ENCODE assay signal across 8 mouse cellular contexts in the genomic region with DNA sequence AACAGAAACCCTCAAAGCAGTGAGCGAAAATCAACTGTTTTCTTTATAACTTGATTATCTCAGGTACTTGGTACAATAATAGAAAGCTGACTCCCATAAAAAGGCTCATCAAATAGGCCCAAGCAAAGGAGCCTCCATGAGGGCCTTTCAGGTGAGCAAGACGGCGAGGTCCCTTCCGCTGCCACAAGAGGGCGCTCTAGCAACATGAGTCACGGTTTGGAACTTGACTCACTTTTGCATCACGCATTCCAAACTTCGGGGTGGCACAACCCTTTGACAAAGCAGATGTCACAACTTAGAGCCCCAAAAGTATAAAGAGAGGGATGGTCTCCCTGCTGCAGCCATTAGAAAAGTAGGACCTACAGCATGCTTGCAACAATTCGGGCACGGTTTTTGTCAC. TPM values are rescaled to one million over a fixed set of nuclear protein-coding genes. Genes with fewer than 3 reads are reported as not detected.
DNase-seq lines count a peak whose midpoint lies in the region; ATAC-seq and TF ChIP-seq lines count a peak whose summit lies in the region.

No protein-coding gene starts in this region.

- 15% methylated on average over 10 of the region's 10 CpGs for WGBS in cerebellum, adult 2 months
- WGBS in liver, embryonic 11.5 days: 18% methylated on average over 10 of the region's 10 CpGs

- no peak overlapping the region for H3K27ac ChIP-seq in cerebellum, adult 2 months (ENCODE audit: insufficient read depth, low read length)
- H3K27ac ChIP-seq in gastrocnemius, adult 2 months: no peak overlapping the region
- H3K27ac ChIP-seq in liver, embryonic 11.5 days (ENCODE audit: low read depth, low read length): no peak overlapping the region

- no peaks in the 10 kb centered on the region for H3K36me3 ChIP-seq in liver, embryonic 11.5 days (ENCODE audit: control insufficient read depth, insufficient read depth, low read length)

- DNase-seq in 416B (ENCODE audit: low read depth): peak; percentile 83
- DNase-seq in MEL-GATA-1-ER (ENCODE audit: extremely low read depth, low read depth): peak; percentile 73
- peak; percentile 84 to 92 for DNase-seq in cerebellum, adult 2 months
- DNase-seq in gastrocnemius, adult 2 months: peak; percentile 81
- peak; percentile 92 for DNase-seq in kidney, postnatal 10 days
- peak; percentile 79 for DNase-seq in liver, embryonic 11.5 days (ENCODE audit: low spot score)
- peak; percentile 88 for DNase-seq in retina, embryonic 14.5 days (ENCODE audit: low spot score)
- peak; percentile 56 to 81 for DNase-seq in urinary bladder, adult 18-20 months (ENCODE audit: low spot score in 2 of 2)

- intact Hi-C loops in gastrocnemius, adult 2 months (cut with DNase I): loop anchor here (10.0 kb wide), 1 partner anchor 94 kb away; no protein-coding TSS in a partner anchor

- no peak for TF ChIP-seq POLR2A in cerebellum, adult 2 months (IDR thresholded peaks at IDR 0.05; ENCODE audit: borderline replicate concordance, insufficient read depth, low read length)

- ATAC-seq in liver, embryonic 11.5 days (replicated peaks; ENCODE audit: low FRiP score): 0 out of 2 replicates have a peak, but pooled peaks have one; percentile 34

- no peaks in the 10 kb centered on the region for H3K4me1 ChIP-seq in cerebellum, adult 2 months (ENCODE audit: control insufficient read depth, insufficient read depth, low read length)
- no peaks in the 10 kb centered on the region for H3K4me1 ChIP-seq in liver, embryonic 11.5 days (replicated peaks; ENCODE audit: control insufficient read depth, insufficient read depth, low read length)

- TF ChIP-seq CTCF in cerebellum, adult 2 months (IDR thresholded peaks at IDR 0.05; ENCODE audit: borderline replicate concordance, insufficient read depth, low read depth, low read length): peak; percentile 94
- peak; percentile 89 for TF ChIP-seq CTCF in gastrocnemius, adult 2 months (IDR thresholded peaks at IDR 0.05)

- H3K9ac ChIP-seq in liver, embryonic 11.5 days (ENCODE audit: low read depth, low read length): no peak overlapping the region

- H3K9me3 ChIP-seq in liver, embryonic 11.5 days (ENCODE audit: control insufficient read depth, low read length): no peaks in the 10 kb centered on the region

- no peaks in the 10 kb centered on the region for H3K27me3 ChIP-seq in cerebellum, adult 2 months (ENCODE audit: control insufficient read depth, insufficient read depth, low read length)
- H3K27me3 ChIP-seq in liver, embryonic 11.5 days (replicated peaks; ENCODE audit: control insufficient read depth, insufficient read depth, low read length): no peaks in the 10 kb centered on the region

- no peak overlapping the region for H3K4me2 ChIP-seq in liver, embryonic 11.5 days

- H3K4me3 ChIP-seq in cerebellum, adult 2 months (replicated peaks; ENCODE audit: insufficient read depth, low read depth, low read length): no peak overlapping the region
- H3K4me3 ChIP-seq in gastrocnemius, adult 2 months: 0 out of 2 replicates have a peak overlapping the region, but pooled peaks have one; percentile 29
- H3K4me3 ChIP-seq in liver, embryonic 11.5 days (ENCODE audit: low read depth, low read length): no peak overlapping the region

RNA-seq across cellular contexts. Expression of gene Specc1, which starts 5.9 kb away (rescaled TPM):
- polyA plus RNA-seq in cerebellum, adult 2 months (2012; rRNA removed): 79.7 and 80.4 TPM in 2 replicates
- total RNA-seq in gastrocnemius, adult 2 months (2021): 1 to 10 TPM; 1.5 to 2.3 TPM
- 23.6 and 23.7 TPM in 2 replicates for polyA plus RNA-seq in liver, embryonic 11.5 days (2014; fragmentation: Nextera tagmentation; extraction: Ambion mirVana)

RNA-seq across cellular contexts. Expression of gene Akap10, which starts 20.6 kb away (rescaled TPM):
- polyA plus RNA-seq in cerebellum, adult 2 months (2012; rRNA removed): 17.1 and 18.1 TPM in 2 replicates
- 10 to 100 TPM in 1 of 2 experiments, 1 to 10 TPM in 1; 9.9 to 11.3 TPM for total RNA-seq in gastrocnemius, adult 2 months (2021)
- polyA plus RNA-seq in liver, embryonic 11.5 days (2014; fragmentation: Nextera tagmentation; extraction: Ambion mirVana): 17.9 and 19.4 TPM in 2 replicates
